Mouse (Mus musculus) testis, adult 10 weeks (tissue): ENCODE measurements around the gene Heyl. TPM values are rescaled to one million over a fixed set of nuclear protein-coding genes. Genes with fewer than 3 reads are reported as not detected.

Experiments
- polyA plus RNA-seq: library from polyadenylated mRNA; stranded (reverse); fragments of 350-450 nt; fragmentation: Illumina TruSeq; extraction: RNeasy Lipid Tissue Mini Kit (QIAGEN cat#74804); gene quantifications from one replicate; pipeline ENCODE4 v1.2.3, GENCODE M21; 2014; ENCODE audit warnings: low read depth, low replicate concordance

Gene Heyl
- polyA plus RNA-seq = 0.48 TPM

GRCm38 (mm10) chr4:123233492-123234084 is at the start of gene Heyl:
Heyl (plus strand) TSS chr4:123233556.

GRCm38 (mm10) chr4:123201186-123202093 is 31.9 kb upstream of the Heyl start, which contains the start of gene Nt5c1a:
Nt5c1a (plus strand) TSS chr4:123201504.

GRCm38 (mm10) chr4:123261721-123262401 is 28.5 kb downstream of the Heyl start, which contains the start of gene Pabpc4:
Pabpc4 (plus strand) TSS chr4:123262351.

Other genes with a start within 250 kb of the Heyl start
- gene Mycl, start 237.9 kb upstream of the Heyl start, polyA plus RNA-seq = 0.11 TPM
- 8.9 TPM for gene Trit1, start 217.0 kb upstream of the Heyl start, polyA plus RNA-seq
- 1.1 TPM for gene Bmp8b, start 128.4 kb upstream of the Heyl start, polyA plus RNA-seq
- gene Oxct2b, start 117.3 kb upstream of the Heyl start, polyA plus RNA-seq = 7.1 TPM
- gene Ppie, start 93.6 kb upstream of the Heyl start, polyA plus RNA-seq = 11.0 TPM
- 4.0 TPM for gene Hpcal4, start 50.3 kb upstream of the Heyl start, polyA plus RNA-seq
- gene Nt5c1a, start 32.1 kb upstream of the Heyl start, polyA plus RNA-seq = not detected
- 4.1 TPM for gene Pabpc4, start 28.8 kb downstream of the Heyl start, polyA plus RNA-seq
- 4.8 TPM for gene Oxct2a, start 90.1 kb downstream of the Heyl start, polyA plus RNA-seq
- gene Bmp8a, start 109.7 kb downstream of the Heyl start, polyA plus RNA-seq = 0.73 TPM